Mouse (Mus musculus) limb, embryonic 13.5 days (tissue): Measurements from ENCODE around the gene Tubb2a. TPM values are rescaled to one million over a fixed set of nuclear protein-coding genes. Genes with fewer than 3 reads are reported as not detected.
A peak's percentile ranks its signal among the peaks of the same experiment; 100 is the strongest.

Experiments
- ATAC-seq: fragments of 200-750 bp; cut with Nextera tagmentation; 2 replicates; pipeline ENCODE4 v1.8.0; 2017; ENCODE audit warnings: low read depth, moderate number of reproducible peaks, moderate TSS enrichment; ENCODE audit not compliant: low FRiP score
- H3K27ac ChIP-seq: fragments of 300-500 bp; sonication (generic); 2 replicates; pipeline ENCODE4 v1.5.1; 2015; ENCODE audit warnings: inconsistent platforms, mild to moderate bottlenecking, moderate library complexity
- H3K27me3 ChIP-seq: fragments of 300-500 bp; sonication (generic); 2 replicates; pipeline ENCODE4 v1.6.1; 2015; ENCODE audit warnings: mild to moderate bottlenecking, inconsistent platforms
- H3K36me3 ChIP-seq: fragments of 300-500 bp; sonication (generic); 2 replicates; pipeline ENCODE4 v1.6.1; 2015; ENCODE audit warnings: inconsistent platforms, mild to moderate bottlenecking, moderate library complexity
- H3K4me1 ChIP-seq: fragments of 300-500 bp; sonication (generic); 2 replicates; pipeline ENCODE4 v1.6.1; 2015; ENCODE audit warnings: inconsistent platforms
- H3K4me2 ChIP-seq: fragments of 300-500 bp; sonication (generic); replicated peaks from 2 replicates; pipeline ENCODE4 v1.6.1; 2015; ENCODE audit warnings: inconsistent platforms, mild to moderate bottlenecking, moderate library complexity
- H3K4me3 ChIP-seq: fragments of 300-500 bp; sonication (generic); 2 replicates; pipeline ENCODE4 v1.5.1; 2015; ENCODE audit warnings: moderate library complexity, mild to moderate bottlenecking, inconsistent platforms
- H3K9ac ChIP-seq: fragments of 300-500 bp; sonication (generic); 2 replicates; pipeline ENCODE4 v1.6.1; 2015; ENCODE audit warnings: mild to moderate bottlenecking, inconsistent platforms
- H3K9me3 ChIP-seq: fragments of 300-500 bp; sonication (generic); 2 replicates; pipeline ENCODE4 v1.6.1; 2016; ENCODE audit warnings: inconsistent platforms
- WGBS: fragments of 180-500 bp; shearing (Covaris S2); methylation state at CpG from one replicate; pipeline ENCODE4 v1.1.7; 2015; 5-methylcytosine and 5-hydroxymethylcytosine counted together
- polyA plus RNA-seq: library from polyadenylated mRNA; unstranded; fragments of >200 nt; fragmentation: Nextera tagmentation; extraction: Ambion mirVana; gene quantifications from 2 replicates; pipeline ENCODE4 v1.2.1, GENCODE M21; 2015

Tubb2a gene
- polyA plus RNA-seq, 1 experiment from 2014 or later: 150 TPM

DNA sequence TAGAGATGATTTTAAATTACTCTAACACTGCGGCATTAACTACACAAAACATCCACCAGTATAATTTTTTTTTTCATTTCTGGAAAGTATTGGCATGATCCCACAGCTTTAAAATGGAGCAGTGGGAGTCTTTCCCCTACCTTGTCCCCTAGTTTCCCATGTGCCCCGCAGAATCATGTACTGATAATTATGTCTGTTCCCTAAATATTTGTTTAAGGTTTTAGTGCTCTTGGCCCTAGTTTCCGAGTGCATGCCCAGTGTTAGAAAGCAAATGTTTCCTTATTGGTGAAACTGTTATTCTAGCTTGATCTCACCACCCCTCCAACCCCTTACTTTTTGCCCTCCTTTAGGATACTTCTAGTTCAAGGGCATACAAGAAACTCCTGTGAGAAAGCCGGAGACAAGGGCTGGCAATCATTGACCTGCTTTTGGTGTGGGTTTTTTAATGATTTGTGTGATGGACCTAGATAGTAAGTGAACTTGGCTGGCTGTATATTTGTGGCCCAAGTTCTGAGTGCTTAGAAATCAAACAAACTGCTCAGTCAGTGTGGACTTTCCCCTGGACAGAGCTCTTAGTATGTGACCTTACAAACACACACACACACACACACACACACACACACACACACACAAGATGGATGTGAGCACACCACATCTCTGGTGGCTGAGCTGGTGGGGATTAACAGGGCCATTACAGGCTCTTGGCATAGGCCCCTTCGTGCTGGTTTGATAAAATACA is 32.1 kb downstream of the Tubb2a start:
- Histone ChIP-seq H3K9me3 (no peaks in the 10 kb centered on the region), H3K9ac (no peak overlapping the region)
- ATAC-seq: no peak

DNA sequence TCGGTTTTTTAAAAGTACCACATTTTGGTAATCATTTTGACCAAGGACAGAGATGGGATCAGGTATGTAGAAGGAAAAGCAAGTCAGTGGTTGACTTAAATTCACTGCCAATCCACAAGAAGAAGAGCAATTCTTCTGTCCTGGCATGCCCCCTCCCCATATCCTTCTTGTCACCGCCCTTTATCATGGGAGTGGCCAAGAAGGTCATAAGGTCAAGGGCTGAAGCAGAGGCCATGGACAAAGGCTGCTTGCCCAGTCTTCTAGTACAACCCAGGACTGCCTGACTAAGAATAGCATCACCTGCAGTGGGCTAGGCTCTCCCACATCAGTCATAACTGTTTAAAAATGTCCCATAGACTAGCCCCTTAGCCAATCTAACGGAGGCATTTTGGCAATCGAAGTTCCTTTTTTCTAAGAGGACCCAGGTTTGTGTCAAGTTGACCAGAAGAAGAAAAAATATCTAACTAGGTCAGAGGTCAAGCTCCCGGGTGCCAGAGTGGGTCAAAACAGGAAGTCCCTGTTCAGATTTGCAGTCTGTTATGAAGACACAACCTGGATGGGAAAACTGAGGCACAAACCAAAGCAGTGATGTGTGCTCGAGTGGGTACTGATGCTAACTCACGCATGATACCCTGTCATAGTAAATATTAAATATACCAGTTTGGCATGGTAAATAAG is 34.0 kb downstream of the Tubb2a start:
- H3K9ac ChIP-seq: no peak overlapping the region
- H3K27ac ChIP-seq: no peak overlapping the region
- no peak overlapping the region for H3K4me3 ChIP-seq
- 0 out of 2 replicates have a peak, but pooled peaks cover 5% of the 10 kb centered on the region for H3K9me3 ChIP-seq
- H3K4me1 ChIP-seq: peaks cover 3% of the 10 kb centered on the region
- 77% methylated on average over 7 of the region's 7 CpGs for WGBS
- H3K36me3 ChIP-seq: peaks cover 16% of the 10 kb centered on the region
- H3K4me2 ChIP-seq: no peak overlapping the region
- no peaks in the 10 kb centered on the region for H3K27me3 ChIP-seq
- ATAC-seq: no peak

More for the DNA sequence above, 32.1 kb downstream of the Tubb2a start:
- Histone ChIP-seq H3K4me3 (no peak overlapping the region), H3K36me3 (peaks cover 30% of the 10 kb centered on the region), H3K27ac (no peak overlapping the region), H3K27me3 (no peaks in the 10 kb centered on the region), H3K4me1 (no peaks in the 10 kb centered on the region), H3K4me2 (no peak overlapping the region)
- WGBS: 69% methylated on average over 5 of the region's 5 CpGs

DNA sequence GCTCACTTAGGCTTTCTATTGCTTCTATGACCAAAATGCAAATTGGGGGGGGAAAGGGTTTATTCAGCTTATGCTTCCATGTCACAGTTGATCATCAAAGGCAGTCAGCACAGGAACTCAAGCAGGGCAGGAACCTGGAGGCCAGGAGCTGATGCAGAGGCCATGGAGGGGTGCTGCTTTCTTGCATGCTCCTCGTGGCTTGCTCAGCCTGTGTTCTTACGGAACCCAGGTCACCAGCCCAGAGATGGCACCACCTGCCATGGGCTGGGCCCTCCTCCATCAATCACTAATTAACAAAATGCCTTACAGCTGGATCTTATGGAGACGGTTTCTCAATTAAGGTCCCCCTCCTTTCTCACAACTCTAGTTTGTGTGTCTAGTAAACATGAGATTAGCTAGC is 37.7 kb downstream of the Tubb2a start:
- no peaks in the 10 kb centered on the region for H3K27me3 ChIP-seq

DNA sequence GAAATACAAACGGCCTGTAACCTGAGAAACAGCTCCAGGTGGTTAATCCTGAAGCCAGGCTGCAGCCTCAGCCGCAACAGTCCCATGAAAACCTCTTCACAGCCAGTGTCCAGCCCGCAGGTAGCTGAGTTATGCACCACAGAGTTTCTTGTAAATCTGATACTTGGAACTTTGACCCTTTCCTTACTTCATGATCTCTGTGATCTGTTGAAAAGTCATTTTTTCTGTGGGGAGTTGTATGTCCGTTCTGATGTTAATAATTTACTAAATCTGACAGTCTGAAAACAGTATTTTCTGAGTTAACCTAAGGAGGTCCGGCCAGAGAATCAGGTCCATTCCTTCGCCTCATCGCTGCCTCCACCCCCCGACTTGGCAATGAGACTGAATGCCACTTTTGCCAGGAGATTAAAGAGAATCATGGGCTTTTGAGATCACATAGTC is 38.9 kb downstream of the Tubb2a start:
- Histone ChIP-seq H3K27me3 (no peaks in the 10 kb centered on the region), H3K4me2 (peak overlapping the region; percentile 79), H3K27ac (0 out of 2 replicates have a peak overlapping the region, but pooled peaks have one; percentile 28), H3K9ac (peak overlapping the region; percentile 51), H3K36me3 (peaks cover 11% of the 10 kb centered on the region), H3K4me1 (peaks cover 16% of the 10 kb centered on the region), H3K4me3 (peak overlapping the region; percentile 73), H3K9me3 (0 out of 2 replicates have a peak, but pooled peaks cover 5% of the 10 kb centered on the region)
- 40% methylated on average over 8 of the region's 8 CpGs for WGBS
- ATAC-seq: no peak

More for the DNA sequence above, 37.7 kb downstream of the Tubb2a start:
- ATAC-seq: no peak
- no peak overlapping the region for H3K4me2 ChIP-seq
- H3K27ac ChIP-seq: no peak overlapping the region
- H3K4me3 ChIP-seq: no peak overlapping the region
- H3K9me3 ChIP-seq: 0 out of 2 replicates have a peak, but pooled peaks cover 5% of the 10 kb centered on the region
- 84% methylated on average over 3 of the region's 3 CpGs for WGBS
- 0 out of 2 replicates have a peak, but pooled peaks cover 3% of the 10 kb centered on the region for H3K36me3 ChIP-seq
- H3K4me1 ChIP-seq: peaks cover 16% of the 10 kb centered on the region
- H3K9ac ChIP-seq: no peak overlapping the region

- Histone ChIP-seq H3K27me3 (no peaks in the 10 kb centered on the region), H3K27ac (peak overlapping the region; percentile 76; the same call in 1 of the 2 replicates), H3K4me1 (peaks cover 16% of the 10 kb centered on the region), H3K36me3 (peaks cover 20% of the 10 kb centered on the region), H3K4me3 (peak overlapping the region; percentile 73), H3K9ac (peak overlapping the region; percentile 90), H3K9me3 (0 out of 2 replicates have a peak, but pooled peaks cover 5% of the 10 kb centered on the region), H3K4me2 (peak overlapping the region; percentile 79)
- ATAC-seq: no peak
- 42% methylated on average over 5 of the region's 5 CpGs for WGBS
Observed at GRCm38 (mm10) chr13:34038056-34038432, 39.8 kb downstream of the Tubb2a start.

DNA sequence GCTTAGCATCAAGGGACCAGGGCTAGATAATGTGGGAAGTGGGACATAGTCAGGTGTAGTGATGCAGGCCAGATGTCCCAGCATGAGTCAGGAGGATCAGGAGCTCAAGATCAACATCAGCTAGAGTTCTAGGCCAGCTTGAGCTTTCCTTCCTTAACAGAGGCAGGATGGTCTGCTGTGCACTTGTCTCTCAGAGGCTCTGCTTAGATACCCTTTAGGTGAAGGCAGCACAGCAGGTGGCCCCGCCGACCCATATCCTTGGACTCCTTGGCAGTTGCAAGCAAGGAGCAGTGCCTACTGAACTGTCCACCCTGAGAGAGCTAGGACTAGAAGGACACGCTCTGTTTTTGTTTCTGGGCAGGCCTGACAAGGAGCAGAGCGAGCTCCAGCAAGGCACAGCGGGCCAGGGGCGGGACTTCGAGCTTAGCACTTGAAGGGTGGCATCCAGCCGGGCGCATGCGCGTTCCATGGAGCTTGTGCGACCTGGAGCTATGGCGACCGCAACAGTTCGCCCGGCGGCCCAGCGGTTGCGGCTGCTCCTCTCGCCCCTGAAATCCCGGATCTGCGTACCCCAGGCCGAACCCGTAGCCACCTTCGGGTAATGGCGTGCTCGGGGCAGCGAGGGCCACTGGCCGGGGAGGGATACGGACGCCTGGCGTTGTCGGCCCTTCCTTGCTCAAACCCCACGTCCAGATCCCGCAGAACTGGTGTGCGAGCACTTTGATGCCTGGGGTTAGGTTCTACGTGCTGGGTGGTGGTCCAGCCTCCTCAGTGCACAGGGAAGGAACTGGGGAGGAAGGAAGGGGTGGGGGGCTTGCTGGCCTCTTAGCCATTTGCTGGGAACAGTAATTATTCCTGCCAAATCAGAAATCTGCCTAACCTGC is 40.4 kb downstream of the Tubb2a start, which contains the start of gene Bphl:
Bphl (plus strand) TSS at position 426 of the 884 bp plus-strand sequence.
- peak; percentile 93 for ATAC-seq
- H3K27me3 ChIP-seq: no peaks in the 10 kb centered on the region
- peak within 1 kb of the TSS; percentile 73 for H3K4me3 ChIP-seq
- peaks cover 26% of the 10 kb centered on the region for H3K36me3 ChIP-seq
- peaks cover 16% of the 10 kb centered on the region for H3K4me1 ChIP-seq
- WGBS: 1% methylated on average over 37 of the region's 37 CpGs
- 0 out of 2 replicates have a peak, but pooled peaks cover 5% of the 10 kb centered on the region for H3K9me3 ChIP-seq
- peak within 1 kb of the TSS; percentile 79 for H3K4me2 ChIP-seq
- peak within 1 kb of the TSS; percentile 76 for H3K27ac ChIP-seq
- peak within 1 kb of the TSS; percentile 90 for H3K9ac ChIP-seq

GRCm38 (mm10) chr13:34036726-34037125 is 41.1 kb downstream of the Tubb2a start:
- no peaks in the 10 kb centered on the region for H3K27me3 ChIP-seq
- H3K4me1 ChIP-seq: peaks cover 16% of the 10 kb centered on the region
- no peak overlapping the region for H3K27ac ChIP-seq
- WGBS: 84% methylated on average over 5 of the region's 5 CpGs
- no peak overlapping the region for H3K9ac ChIP-seq
- H3K4me2 ChIP-seq: no peak overlapping the region
- H3K4me3 ChIP-seq: no peak overlapping the region
- peaks cover 30% of the 10 kb centered on the region for H3K36me3 ChIP-seq
- no peak for ATAC-seq
- H3K9me3 ChIP-seq: 0 out of 2 replicates have a peak, but pooled peaks cover 5% of the 10 kb centered on the region

DNA sequence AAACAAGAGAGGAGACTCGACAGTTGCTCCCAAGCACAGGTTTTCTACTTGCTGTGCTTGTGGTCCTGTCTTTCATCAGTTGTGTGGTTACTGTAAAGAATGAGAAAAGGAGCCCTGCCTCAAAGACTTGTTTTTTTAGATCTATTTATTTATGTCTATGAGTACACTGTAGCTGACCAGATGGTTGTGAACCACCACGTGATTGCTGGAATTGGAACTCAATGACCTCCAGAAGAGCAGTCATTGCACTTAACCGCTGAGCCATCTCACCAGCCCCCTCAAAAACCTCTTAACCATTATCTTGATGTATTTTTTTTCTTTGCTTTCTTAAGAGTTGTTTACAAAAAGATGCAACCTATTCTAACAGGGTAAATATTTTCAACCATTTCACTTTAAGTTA is 42.4 kb downstream of the Tubb2a start:
- H3K27me3 ChIP-seq: no peaks in the 10 kb centered on the region
- H3K4me1 ChIP-seq: peaks cover 16% of the 10 kb centered on the region
- 0 out of 2 replicates have a peak, but pooled peaks cover 5% of the 10 kb centered on the region for H3K9me3 ChIP-seq
- no peak overlapping the region for H3K27ac ChIP-seq
- peaks cover 37% of the 10 kb centered on the region for H3K36me3 ChIP-seq
- no peak overlapping the region for H3K4me3 ChIP-seq
- no peak overlapping the region for H3K4me2 ChIP-seq
- 90% methylated on average over 3 of the region's 3 CpGs for WGBS
- H3K9ac ChIP-seq: no peak overlapping the region
- ATAC-seq: no peak

GRCm38 (mm10) chr13:34032041-34032440 is 45.8 kb downstream of the Tubb2a start:
- Histone ChIP-seq H3K9ac (no peak overlapping the region), H3K27me3 (no peaks in the 10 kb centered on the region), H3K4me2 (no peak overlapping the region), H3K4me3 (no peak overlapping the region), H3K4me1 (peaks cover under 1% of the 10 kb centered on the region), H3K36me3 (peaks cover 61% of the 10 kb centered on the region), H3K27ac (no peak overlapping the region), H3K9me3 (no peaks in the 10 kb centered on the region)
- WGBS: 84% methylated on average over 2 of the region's 2 CpGs
- ATAC-seq: no peak
